Mouse (Mus musculus): ENCODE measurements around the gene Ebf3. TPM values are rescaled to one million over a fixed set of nuclear protein-coding genes. Genes with fewer than 3 reads are reported as not detected.

Gene Ebf3
- polyA plus RNA-seq, 1 experiment, result 17.2 TPM

DNA sequence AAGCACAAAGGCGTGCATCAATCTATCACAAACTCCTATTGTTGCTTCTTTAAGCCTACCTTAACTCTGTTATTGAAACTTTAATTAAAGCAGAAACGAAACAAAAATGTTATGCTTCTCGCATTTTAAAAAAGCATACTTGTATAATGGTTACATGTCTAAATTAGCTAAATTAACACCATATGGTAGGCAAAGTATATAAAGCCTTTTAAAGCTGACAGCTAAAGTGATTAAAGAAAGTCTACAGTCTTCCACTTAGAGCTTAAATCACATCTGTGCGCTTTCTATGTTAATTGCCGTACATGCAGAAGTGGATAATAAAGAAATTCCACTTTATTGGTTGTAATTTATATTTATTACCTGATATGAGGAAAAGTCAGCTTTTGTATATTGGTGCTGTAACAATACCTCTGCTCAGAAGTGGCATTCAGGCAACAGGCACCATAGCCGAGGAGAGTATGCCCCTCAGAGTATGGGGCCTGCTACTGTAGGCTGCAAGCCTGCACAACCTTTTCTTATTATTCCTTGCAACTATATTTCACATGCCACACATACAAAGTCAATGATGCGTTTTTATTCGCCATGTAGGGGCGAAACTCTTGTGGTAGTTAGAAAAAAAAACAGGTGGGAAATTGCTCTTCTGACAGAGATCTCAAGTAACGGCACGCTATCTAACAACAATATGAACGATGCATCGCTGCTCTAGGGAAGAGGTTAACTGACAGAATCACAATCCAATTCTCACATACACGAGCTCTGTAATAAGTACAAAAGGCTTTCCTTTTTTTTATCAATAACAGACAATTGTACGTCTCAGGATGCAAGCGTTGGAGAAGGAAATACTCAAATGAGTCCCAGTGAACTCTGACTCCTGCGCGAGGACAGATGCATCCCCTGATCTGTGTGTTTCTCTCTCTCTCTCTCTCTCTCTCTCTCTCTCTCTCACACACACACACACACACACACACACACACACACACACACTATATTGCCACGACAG lies 5.9 kb downstream of the Ebf3 start:
- Histone ChIP-seq H3K4me1 (ENCODE audit: control insufficient read depth, insufficient read depth, low read length) (no peaks in the 10 kb centered on the region), H3K27ac (ENCODE audit: control insufficient read depth, insufficient read depth, low read depth, low read length, poor library complexity) (no peak overlapping the region), H3K4me3 (replicated peaks; ENCODE audit: control insufficient read depth, low read depth, low read length) (no peak overlapping the region)
- TF ChIP-seq CTCF (IDR thresholded peaks at IDR 0.05; ENCODE audit: control insufficient read depth, insufficient read depth, low read length) (no peak), POLR2A (IDR thresholded peaks at IDR 0.05; ENCODE audit: borderline replicate concordance, control insufficient read depth, low read depth, low read length) (no peak)
- WGBS, result 29% methylated on average over 19 of the region's 19 CpGs

DNA sequence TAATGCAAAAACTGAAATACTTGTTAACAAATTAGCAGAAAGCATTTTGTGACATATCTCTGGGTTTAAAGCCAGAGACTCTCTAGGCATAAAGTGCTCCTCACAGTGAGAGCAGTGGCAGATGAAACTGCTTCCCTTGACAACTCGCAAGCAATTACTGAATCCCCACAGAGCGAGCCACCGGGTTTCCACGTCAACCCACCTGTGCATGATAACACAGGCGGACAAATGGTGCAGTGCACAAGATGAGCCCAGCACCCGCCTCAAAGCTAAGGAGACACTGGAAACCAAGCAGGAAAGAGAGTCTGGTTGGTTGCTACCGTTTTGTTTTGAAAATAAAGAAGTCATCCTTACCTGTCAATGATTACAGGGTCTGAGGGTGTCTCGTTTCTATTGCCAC lies 7.1 kb downstream of the Ebf3 start:
- 36% methylated on average over 8 of the region's 8 CpGs for WGBS
- Histone ChIP-seq H3K4me1 (ENCODE audit: control insufficient read depth, insufficient read depth, low read length) (no peaks in the 10 kb centered on the region), H3K27ac (ENCODE audit: control insufficient read depth, insufficient read depth, low read depth, low read length, poor library complexity) (no peak overlapping the region), H3K4me3 (replicated peaks; ENCODE audit: control insufficient read depth, low read depth, low read length) (no peak overlapping the region)
- TF ChIP-seq CTCF (IDR thresholded peaks at IDR 0.05; ENCODE audit: control insufficient read depth, insufficient read depth, low read length) (no peak), POLR2A (IDR thresholded peaks at IDR 0.05; ENCODE audit: borderline replicate concordance, control insufficient read depth, low read depth, low read length) (no peak)

DNA sequence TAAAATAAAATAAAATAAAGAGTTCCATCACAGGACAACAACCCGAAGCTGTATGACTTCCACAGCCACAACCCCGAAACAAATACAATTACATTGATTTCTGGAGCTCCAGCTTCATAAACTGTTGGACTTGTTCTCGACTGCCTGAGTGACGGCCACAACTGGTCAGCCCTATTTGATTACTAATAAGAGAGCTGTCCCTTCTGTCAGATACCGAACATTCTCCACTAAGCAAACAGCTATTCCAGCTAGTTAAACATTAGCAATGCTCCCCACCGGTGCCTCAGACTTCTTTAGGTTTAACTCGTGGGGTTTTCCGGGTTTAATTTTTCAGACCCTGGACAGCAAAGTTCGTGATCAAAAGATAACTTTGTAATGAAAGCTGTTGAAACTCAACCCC lies 8.1 kb downstream of the Ebf3 start:
- no peak overlapping the region for H3K27ac ChIP-seq (ENCODE audit: control insufficient read depth, insufficient read depth, low read depth, low read length, poor library complexity)
- 54% methylated on average over 9 of the region's 9 CpGs for WGBS
- no peaks in the 10 kb centered on the region for H3K4me1 ChIP-seq (ENCODE audit: control insufficient read depth, insufficient read depth, low read length)
- no peak for TF ChIP-seq POLR2A (IDR thresholded peaks at IDR 0.05; ENCODE audit: borderline replicate concordance, control insufficient read depth, low read depth, low read length)
- no peak for TF ChIP-seq CTCF (IDR thresholded peaks at IDR 0.05; ENCODE audit: control insufficient read depth, insufficient read depth, low read length)
- H3K4me3 ChIP-seq (replicated peaks; ENCODE audit: control insufficient read depth, low read depth, low read length), result no peak overlapping the region

DNA sequence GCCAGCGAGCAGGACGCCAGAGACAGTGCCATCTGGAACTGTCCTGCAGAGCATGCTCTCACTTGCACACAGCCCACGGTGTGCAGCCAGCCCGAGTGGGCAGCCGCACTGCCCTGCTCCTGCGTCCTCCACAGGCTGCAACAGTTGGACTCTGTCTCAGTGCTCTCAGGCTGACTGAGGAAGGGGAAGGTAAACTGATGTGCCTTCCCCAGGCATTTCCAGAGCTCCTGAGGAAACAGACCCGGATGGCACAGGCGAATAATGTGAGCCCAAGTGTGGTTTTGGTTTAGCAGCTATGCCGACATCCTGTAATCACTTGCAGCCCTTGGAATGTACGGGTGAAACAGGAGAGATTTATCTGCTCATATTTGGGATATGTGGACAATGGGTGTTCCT lies 10.5 kb downstream of the Ebf3 start:
- Histone ChIP-seq H3K27ac (ENCODE audit: control insufficient read depth, insufficient read depth, low read depth, low read length, poor library complexity) (no peak overlapping the region), H3K4me3 (replicated peaks; ENCODE audit: control insufficient read depth, low read depth, low read length) (no peak overlapping the region), H3K4me1 (ENCODE audit: control insufficient read depth, insufficient read depth, low read length) (no peaks in the 10 kb centered on the region)
- 51% methylated on average over 10 of the region's 10 CpGs for WGBS
- no peak for TF ChIP-seq POLR2A (IDR thresholded peaks at IDR 0.05; ENCODE audit: borderline replicate concordance, control insufficient read depth, low read depth, low read length)
- TF ChIP-seq CTCF (IDR thresholded peaks at IDR 0.05; ENCODE audit: control insufficient read depth, insufficient read depth, low read length), result no peak

DNA sequence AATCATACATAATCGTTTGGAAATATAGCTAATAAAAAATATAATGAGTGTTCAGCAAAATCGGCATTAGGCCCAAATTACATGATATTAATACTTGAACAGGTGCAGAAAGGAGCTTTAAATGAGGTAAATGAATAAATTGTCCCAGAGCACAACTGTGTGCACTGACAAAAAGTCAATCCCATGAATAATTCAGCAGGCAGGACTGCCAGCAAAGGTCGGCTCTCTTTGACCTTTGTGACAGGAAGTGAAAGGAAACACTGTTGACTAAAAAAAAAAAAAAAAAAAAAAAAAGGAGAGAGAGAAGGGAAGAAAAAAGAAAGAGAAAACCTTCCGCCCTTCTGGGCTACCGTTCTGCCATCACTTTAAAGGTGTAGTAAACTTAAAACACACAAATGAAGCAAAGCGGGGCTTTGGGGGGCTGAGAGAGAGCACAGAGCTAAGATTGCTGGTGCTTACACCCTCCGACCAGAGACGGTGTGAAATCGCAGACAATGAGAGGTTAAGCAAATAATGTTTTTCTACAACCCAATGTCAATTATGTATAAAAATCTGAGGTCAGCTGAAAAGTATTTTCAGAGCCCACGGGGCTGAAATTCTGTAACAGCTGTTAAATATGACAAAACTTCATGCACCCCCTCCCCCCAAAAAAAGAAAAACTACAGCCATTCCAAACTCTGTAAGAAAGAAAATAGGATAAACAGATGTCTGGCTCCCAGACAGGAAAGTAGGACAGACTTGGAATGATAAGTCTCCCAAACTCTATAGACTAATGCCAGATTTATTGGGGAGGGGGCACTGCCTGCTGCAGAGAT lies 11.1 kb downstream of the Ebf3 start:
- WGBS, result 51% methylated on average over 10 of the region's 10 CpGs
- no peak overlapping the region for H3K27ac ChIP-seq (ENCODE audit: control insufficient read depth, insufficient read depth, low read depth, low read length, poor library complexity)
- TF ChIP-seq CTCF (IDR thresholded peaks at IDR 0.05; ENCODE audit: control insufficient read depth, insufficient read depth, low read length) (no peak), POLR2A (IDR thresholded peaks at IDR 0.05; ENCODE audit: borderline replicate concordance, control insufficient read depth, low read depth, low read length) (no peak)

DNA sequence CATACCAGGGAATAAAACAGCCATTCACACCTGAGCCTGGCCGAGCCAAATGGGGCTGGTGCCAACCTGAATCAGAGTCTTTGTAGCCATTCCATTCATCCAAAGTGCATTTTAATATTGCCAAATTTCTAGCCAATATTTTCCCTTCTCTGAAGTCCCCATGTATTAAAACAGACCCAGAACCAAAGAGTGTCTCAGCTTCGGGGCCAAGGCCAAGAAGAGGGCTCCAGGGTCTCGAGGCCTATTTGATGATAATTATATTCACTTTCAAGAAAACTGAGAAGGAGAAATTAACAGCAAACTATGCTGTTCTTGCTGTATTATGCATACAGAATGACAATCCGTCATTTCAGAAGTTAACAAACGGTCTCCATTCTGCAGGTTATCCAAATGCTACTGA lies 12.1 kb downstream of the Ebf3 start:
- H3K4me1 ChIP-seq (ENCODE audit: control insufficient read depth, insufficient read depth, low read length), result no peaks in the 10 kb centered on the region
- TF ChIP-seq CTCF (IDR thresholded peaks at IDR 0.05; ENCODE audit: control insufficient read depth, insufficient read depth, low read length), result no peak
- TF ChIP-seq POLR2A (IDR thresholded peaks at IDR 0.05; ENCODE audit: borderline replicate concordance, control insufficient read depth, low read depth, low read length), result no peak
- WGBS, result 75% methylated on average over 5 of the region's 5 CpGs
- no peak overlapping the region for H3K4me3 ChIP-seq (replicated peaks; ENCODE audit: control insufficient read depth, low read depth, low read length)
- H3K27ac ChIP-seq (ENCODE audit: control insufficient read depth, insufficient read depth, low read depth, low read length, poor library complexity), result no peak overlapping the region

More for the DNA sequence above, 11.1 kb downstream of the Ebf3 start:
- Histone ChIP-seq H3K4me1 (ENCODE audit: control insufficient read depth, insufficient read depth, low read length) (no peaks in the 10 kb centered on the region), H3K4me3 (replicated peaks; ENCODE audit: control insufficient read depth, low read depth, low read length) (no peak overlapping the region)

DNA sequence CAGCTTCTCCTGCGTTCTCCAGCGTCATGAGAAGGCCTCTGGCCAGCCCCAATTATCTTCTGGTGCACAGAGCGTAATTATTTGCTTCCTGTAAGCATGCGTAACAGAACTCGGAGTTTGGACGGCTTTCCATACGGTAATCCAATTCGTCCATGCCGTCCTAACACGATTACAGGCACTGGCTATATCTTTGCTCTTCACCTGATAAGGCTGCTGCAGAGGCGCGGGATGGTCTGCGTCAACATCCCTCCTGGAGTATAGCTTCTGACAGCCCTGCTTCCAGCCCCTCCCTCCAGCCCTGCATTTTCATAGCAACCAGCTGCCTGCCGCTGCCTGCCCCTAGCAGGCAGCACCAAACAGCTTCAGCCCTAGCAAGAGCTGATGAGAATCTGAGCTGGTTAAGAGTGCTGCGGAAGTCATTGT lies 12.9 kb downstream of the Ebf3 start:
- Histone ChIP-seq H3K4me1 (ENCODE audit: control insufficient read depth, insufficient read depth, low read length) (no peaks in the 10 kb centered on the region), H3K27ac (ENCODE audit: control insufficient read depth, insufficient read depth, low read depth, low read length, poor library complexity) (no peak overlapping the region), H3K4me3 (replicated peaks; ENCODE audit: control insufficient read depth, low read depth, low read length) (no peak overlapping the region)
- WGBS, result 30% methylated on average over 15 of the region's 15 CpGs
- TF ChIP-seq CTCF (IDR thresholded peaks at IDR 0.05; ENCODE audit: control insufficient read depth, insufficient read depth, low read length) (no peak), POLR2A (IDR thresholded peaks at IDR 0.05; ENCODE audit: borderline replicate concordance, control insufficient read depth, low read depth, low read length) (no peak)

DNA sequence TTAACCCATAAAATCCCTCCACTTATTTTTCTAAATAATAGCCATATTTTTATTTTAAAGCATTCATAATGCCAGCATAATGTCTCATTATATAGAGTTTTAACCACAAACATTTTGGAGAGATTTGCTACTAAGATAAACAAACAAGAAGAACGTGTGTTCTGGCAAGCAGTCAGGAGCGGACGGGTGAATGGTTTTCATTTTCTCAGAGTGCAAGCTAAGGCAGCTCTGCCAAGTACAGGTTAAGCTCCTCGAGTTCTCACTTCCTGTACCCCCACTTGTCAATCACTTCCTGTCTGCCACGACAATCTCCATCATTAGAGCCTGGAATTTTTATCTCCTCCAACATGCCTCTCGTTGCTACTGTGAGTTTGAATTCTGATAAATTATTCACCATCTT lies 13.4 kb downstream of the Ebf3 start:
- no peak for TF ChIP-seq CTCF (IDR thresholded peaks at IDR 0.05; ENCODE audit: control insufficient read depth, insufficient read depth, low read length)
- TF ChIP-seq POLR2A (IDR thresholded peaks at IDR 0.05; ENCODE audit: borderline replicate concordance, control insufficient read depth, low read depth, low read length), result no peak
- no peaks in the 10 kb centered on the region for H3K4me1 ChIP-seq (ENCODE audit: control insufficient read depth, insufficient read depth, low read length)
- H3K4me3 ChIP-seq (replicated peaks; ENCODE audit: control insufficient read depth, low read depth, low read length), result no peak overlapping the region
- 13% methylated on average over 6 of the region's 6 CpGs for WGBS
- H3K27ac ChIP-seq (ENCODE audit: control insufficient read depth, insufficient read depth, low read depth, low read length, poor library complexity), result no peak overlapping the region

Data from bone marrow, adult 2 months (tissue).